Mouse (Mus musculus): Measurements from ENCODE around the gene Ddx39b. TPM values are rescaled to one million over a fixed set of nuclear protein-coding genes. Genes with fewer than 3 reads are reported as not detected.

The Ddx39b gene
- total RNA-seq, 2 experiments from 2014 or later, result 193 to 314 TPM

Other genes with a start within 250 kb of the Ddx39b start
Only the 30 nearest of the 35 such genes appear.
- gene Msh5, start 195.0 kb upstream of the Ddx39b start, total RNA-seq (2015), result 4.2 and 5.7 TPM in 2 replicates
- 2.4 and 3.5 TPM in 2 replicates for gene Msh5, start 195.0 kb upstream of the Ddx39b start, total RNA-seq (2017)
- 209 and 248 TPM in 2 replicates for gene Clic1, start 191.8 kb upstream of the Ddx39b start, total RNA-seq (2015)
- 225 and 254 TPM in 2 replicates for gene Clic1, start 191.8 kb upstream of the Ddx39b start, total RNA-seq (2017)
- gene Ddah2, start 182.7 kb upstream of the Ddx39b start, total RNA-seq (2015), result 1.8 and 2.6 TPM in 2 replicates
- 1.9 and 3.5 TPM in 2 replicates for gene Ddah2, start 182.7 kb upstream of the Ddx39b start, total RNA-seq (2017)
- gene Ly6g6c, start 176.4 kb upstream of the Ddx39b start, total RNA-seq (2015), result not detected in 2 replicates
- gene Ly6g6c, start 176.4 kb upstream of the Ddx39b start, total RNA-seq (2017), result not detected in 2 replicates
- not detected in 2 replicates for gene Mpig6b, start 175.6 kb upstream of the Ddx39b start, total RNA-seq (2015)
- gene Mpig6b, start 175.6 kb upstream of the Ddx39b start, total RNA-seq (2017), result not detected in 2 replicates
- not detected in 2 replicates for gene Ly6g6e, start 164.8 kb upstream of the Ddx39b start, total RNA-seq (2015)
- not detected in 2 replicates for gene Ly6g6e, start 164.8 kb upstream of the Ddx39b start, total RNA-seq (2017)
- not detected in 2 replicates for gene Ly6g6d, start 163.7 kb upstream of the Ddx39b start, total RNA-seq (2015)
- gene Ly6g6d, start 163.7 kb upstream of the Ddx39b start, total RNA-seq (2017), result not detected in 2 replicates
- not detected in 2 replicates for gene Ly6g6f, start 156.1 kb upstream of the Ddx39b start, total RNA-seq (2015)
- gene Ly6g6f, start 156.1 kb upstream of the Ddx39b start, total RNA-seq (2017), result not detected in 2 replicates
- gene Abhd16a, start 152.5 kb upstream of the Ddx39b start, total RNA-seq (2015), result 17.5 and 21.1 TPM in 2 replicates
- 22.7 and 26.0 TPM in 2 replicates for gene Abhd16a, start 152.5 kb upstream of the Ddx39b start, total RNA-seq (2017)
- not detected in 2 replicates for gene Ly6g5c, start 133.5 kb upstream of the Ddx39b start, total RNA-seq (2015)
- gene Ly6g5c, start 133.5 kb upstream of the Ddx39b start, total RNA-seq (2017), result not detected in 2 replicates
- 0.84 and 1.4 TPM in 2 replicates for gene Ly6g5b, start 126.3 kb upstream of the Ddx39b start, total RNA-seq (2015)
- gene Ly6g5b, start 126.3 kb upstream of the Ddx39b start, total RNA-seq (2017), result 0.27 and 0.92 TPM in 2 replicates
- gene Gpank1, start 120.3 kb upstream of the Ddx39b start, total RNA-seq (2015), result 20.3 and 20.7 TPM in 2 replicates
- 33.9 and 36.8 TPM in 2 replicates for gene Gpank1, start 120.3 kb upstream of the Ddx39b start, total RNA-seq (2017)
- 411 and 443 TPM in 2 replicates for gene Csnk2b, start 119.7 kb upstream of the Ddx39b start, total RNA-seq (2015)
- 375 TPM in 2 replicates for gene Csnk2b, start 119.7 kb upstream of the Ddx39b start, total RNA-seq (2017)
- 1.5 and 3.6 TPM in 2 replicates for gene D17H6S53E, start 115.4 kb upstream of the Ddx39b start, total RNA-seq (2015)
- 7.7 and 7.9 TPM in 2 replicates for gene D17H6S53E, start 115.4 kb upstream of the Ddx39b start, total RNA-seq (2017)
- gene Apom, start 109.7 kb upstream of the Ddx39b start, total RNA-seq (2015), result not detected in 2 replicates
- not detected in 2 replicates for gene Apom, start 109.7 kb upstream of the Ddx39b start, total RNA-seq (2017)
- 73.9 and 78.5 TPM in 2 replicates for gene Bag6, start 106.6 kb upstream of the Ddx39b start, total RNA-seq (2015)
- gene Bag6, start 106.6 kb upstream of the Ddx39b start, total RNA-seq (2017), result 77.3 and 88.5 TPM in 2 replicates
- 228 and 262 TPM in 2 replicates for gene Prrc2a, start 76.8 kb upstream of the Ddx39b start, total RNA-seq (2015)
- gene Prrc2a, start 76.8 kb upstream of the Ddx39b start, total RNA-seq (2017), result 59.6 and 63.9 TPM in 2 replicates
- gene Aif1, start 65.7 kb upstream of the Ddx39b start, total RNA-seq (2015), result 5.8 and 12.4 TPM in 2 replicates
- 8.9 and 11.5 TPM in 2 replicates for gene Aif1, start 65.7 kb upstream of the Ddx39b start, total RNA-seq (2017)
- gene Lst1, start 53.3 kb upstream of the Ddx39b start, total RNA-seq (2015), result 65.2 and 70.1 TPM in 2 replicates
- 47.2 and 99.6 TPM in 2 replicates for gene Lst1, start 53.3 kb upstream of the Ddx39b start, total RNA-seq (2017)
- gene Ltb, start 47.3 kb upstream of the Ddx39b start, total RNA-seq (2015), result 0.22 and 0.81 TPM in 2 replicates
- 0.47 and 4.4 TPM in 2 replicates for gene Ltb, start 47.3 kb upstream of the Ddx39b start, total RNA-seq (2017)
- 18.6 and 33.2 TPM in 2 replicates for gene Tnf, start 39.7 kb upstream of the Ddx39b start, total RNA-seq (2015)
- 11.1 and 16.4 TPM in 2 replicates for gene Tnf, start 39.7 kb upstream of the Ddx39b start, total RNA-seq (2017)
- gene Lta, start 36.4 kb upstream of the Ddx39b start, total RNA-seq (2015), result not detected in 2 replicates
- not detected in 2 replicates for gene Lta, start 36.4 kb upstream of the Ddx39b start, total RNA-seq (2017)
- gene Gm16181, start 20.9 kb upstream of the Ddx39b start, total RNA-seq (2015), result not detected in 2 replicates
- not detected in 2 replicates for gene Gm16181, start 20.9 kb upstream of the Ddx39b start, total RNA-seq (2017)
- 4.1 and 6.9 TPM in 2 replicates for gene Atp6v1g2, start 8.1 kb upstream of the Ddx39b start, total RNA-seq (2015)
- 1.1 and 2.4 TPM in 2 replicates for gene Atp6v1g2, start 8.1 kb upstream of the Ddx39b start, total RNA-seq (2017)
- 1.9 and 3.1 TPM in 2 replicates for gene Nfkbil1, start 6.0 kb upstream of the Ddx39b start, total RNA-seq (2015)
- gene Nfkbil1, start 6.0 kb upstream of the Ddx39b start, total RNA-seq (2017), result 6.7 and 8.0 TPM in 2 replicates
- gene H2-D1, start 21.0 kb downstream of the Ddx39b start, total RNA-seq (2015), result 248 and 262 TPM in 2 replicates
- gene H2-D1, start 21.0 kb downstream of the Ddx39b start, total RNA-seq (2017), result 464 and 467 TPM in 2 replicates
- not detected in 2 replicates for gene H2-Q1, start 78.7 kb downstream of the Ddx39b start, total RNA-seq (2015)
- not detected in 2 replicates for gene H2-Q1, start 78.7 kb downstream of the Ddx39b start, total RNA-seq (2017)
- not detected in 2 replicates for gene H2-Q2, start 100.5 kb downstream of the Ddx39b start, total RNA-seq (2015)
- gene H2-Q2, start 100.5 kb downstream of the Ddx39b start, total RNA-seq (2017), result not detected in 2 replicates
- gene H2-Q4, start 137.9 kb downstream of the Ddx39b start, total RNA-seq (2015), result 10.6 and 18.1 TPM in 2 replicates
- 24.4 and 31.4 TPM in 2 replicates for gene H2-Q4, start 137.9 kb downstream of the Ddx39b start, total RNA-seq (2017)
- gene H2-Q6, start 183.1 kb downstream of the Ddx39b start, total RNA-seq (2015), result 23.3 and 37.3 TPM in 2 replicates
- 25.6 and 40.7 TPM in 2 replicates for gene H2-Q6, start 183.1 kb downstream of the Ddx39b start, total RNA-seq (2017)

All from megakaryocyte progenitor cell, adult 5-6 weeks (primary cell).